Mouse (Mus musculus) liver, postnatal 0 days (tissue): ENCODE measurements at regions not wholly inside any gene's neighbourhood (a gene's known extent, or its start where the extent isn't known, plus 50 kb on each side); places are given as distances from the start of the nearest gene placed in this dataset.

Experiments
- CTCF ChIP-seq: sonication (generic); IDR thresholded peaks from 2 replicates; pipeline ENCODE4 v1.5.1; 2016; ENCODE audit warnings: antibody characterized with exemption, low read depth
- EP300 ChIP-seq: IDR thresholded peaks from 2 replicates; pipeline ENCODE4 v1.6.1; 2016; ENCODE audit warnings: antibody characterized with exemption, low read depth, mild to moderate bottlenecking

DNA sequence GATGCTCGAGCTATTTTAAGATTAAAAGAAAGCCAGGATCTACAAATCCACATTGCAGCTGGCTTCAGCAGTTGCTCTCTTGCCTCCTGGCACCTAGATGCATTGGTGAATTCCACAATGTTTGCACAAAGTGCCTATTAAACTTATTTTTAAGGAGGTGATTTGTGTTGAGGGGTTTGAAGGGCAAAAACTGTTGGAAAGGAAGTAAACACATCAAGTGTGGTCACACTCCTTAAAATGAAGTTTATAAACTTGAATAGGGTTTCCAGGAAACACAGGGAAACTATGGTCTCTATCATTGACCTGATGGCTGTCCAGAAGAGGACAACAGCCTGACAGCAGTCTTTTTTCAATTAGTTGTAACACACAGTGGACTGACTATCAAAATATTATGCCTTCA, 205.4 kb downstream of the Papss1 start:
- TF ChIP-seq CTCF: no peak
- no peak for TF ChIP-seq EP300
